Mouse (Mus musculus) spleen, postnatal 36 days (tissue): ENCODE data around the gene Shq1.

Experiments
- DNase-seq, 2 experiments: peaks; one replicate each; pipeline ENCODE4 v3.0.0; 2022; ENCODE audit warnings: low spot score in 2 of 2, mixed read lengths in 1 of 2

The Shq1 gene

GRCm38 (mm10) chr6:100670880-100671344 is at the start of gene Shq1:
Shq1 (minus strand) TSS chr6:100671157.
- DNase-seq, result peak; percentile 85

DNA sequence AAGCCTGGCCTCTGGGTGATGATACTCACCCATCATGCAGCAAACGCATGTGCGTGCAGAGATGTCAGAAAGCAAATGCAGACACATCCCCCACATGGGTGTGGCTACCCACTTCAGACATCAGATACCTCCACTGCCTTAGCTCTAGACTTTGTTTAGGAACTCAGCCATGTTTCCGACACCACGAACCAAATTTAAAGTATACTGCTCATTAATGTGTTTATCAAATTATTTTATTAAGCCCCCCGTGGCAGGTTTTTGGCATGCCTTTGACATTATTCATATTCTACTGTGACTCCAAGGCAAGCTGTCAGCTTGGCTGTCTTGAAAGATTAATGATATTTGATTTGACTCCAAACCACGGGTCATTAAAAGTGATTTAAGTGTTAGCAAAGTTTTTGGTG is 49.1 kb upstream of the Shq1 start:
- no peak for DNase-seq

DNA sequence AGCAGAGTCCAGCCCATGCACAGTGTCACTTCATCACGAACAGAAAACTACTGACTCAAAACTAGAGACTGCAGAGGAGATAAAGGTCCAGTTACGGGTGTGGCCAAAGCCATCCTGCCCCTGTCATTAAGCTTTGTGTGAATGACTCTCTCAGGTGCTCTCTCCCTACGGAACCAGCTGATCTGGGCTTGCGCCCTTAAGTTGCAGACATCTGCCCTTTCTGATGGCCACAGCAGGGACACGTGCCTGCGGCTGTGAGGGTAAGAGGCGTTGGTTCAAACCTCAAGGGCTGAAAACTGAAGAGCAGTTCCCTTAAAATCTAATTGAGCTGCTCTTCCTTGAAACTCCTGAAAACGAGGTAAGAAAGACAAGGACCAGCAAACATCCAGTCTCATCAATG is 45.9 kb upstream of the Shq1 start:
- no peak for DNase-seq

GRCm38 (mm10) chr6:100716152-100716551 is 45.2 kb upstream of the Shq1 start:
- no peak for DNase-seq

DNA sequence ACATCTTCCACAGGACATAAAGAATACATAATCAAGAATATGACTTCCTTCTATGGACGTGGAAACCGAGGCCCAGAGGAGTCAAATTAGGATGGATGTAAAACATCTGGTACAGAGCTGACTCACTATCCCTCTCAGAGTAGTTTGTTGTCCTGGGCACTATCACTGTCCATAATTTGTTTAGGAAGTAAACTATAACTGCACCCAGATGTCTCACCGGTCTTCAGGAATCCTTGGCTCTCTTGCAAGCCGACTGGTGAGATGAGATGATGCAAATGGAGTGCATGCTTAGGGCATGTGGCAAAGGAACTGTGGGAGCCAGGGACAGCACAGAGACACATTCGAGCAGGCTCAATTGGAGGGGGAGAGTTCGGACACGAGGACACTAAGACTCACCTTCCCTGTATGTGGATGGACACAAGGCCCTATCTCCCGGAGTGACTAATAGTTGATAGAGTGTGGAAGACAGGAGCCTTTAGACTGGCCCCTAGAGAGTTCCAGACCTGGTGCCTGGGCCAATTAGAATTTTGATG is 44.4 kb upstream of the Shq1 start:
- no peak for DNase-seq

GRCm38 (mm10) chr6:100710866-100711265 is 39.9 kb upstream of the Shq1 start:
- DNase-seq, result no peak

- no peak for DNase-seq
Observed at GRCm38 (mm10) chr6:100710170-100710569, 39.2 kb upstream of the Shq1 start.

- DNase-seq, result no peak
Observed at GRCm38 (mm10) chr6:100709483-100709882, 38.5 kb upstream of the Shq1 start.

DNA sequence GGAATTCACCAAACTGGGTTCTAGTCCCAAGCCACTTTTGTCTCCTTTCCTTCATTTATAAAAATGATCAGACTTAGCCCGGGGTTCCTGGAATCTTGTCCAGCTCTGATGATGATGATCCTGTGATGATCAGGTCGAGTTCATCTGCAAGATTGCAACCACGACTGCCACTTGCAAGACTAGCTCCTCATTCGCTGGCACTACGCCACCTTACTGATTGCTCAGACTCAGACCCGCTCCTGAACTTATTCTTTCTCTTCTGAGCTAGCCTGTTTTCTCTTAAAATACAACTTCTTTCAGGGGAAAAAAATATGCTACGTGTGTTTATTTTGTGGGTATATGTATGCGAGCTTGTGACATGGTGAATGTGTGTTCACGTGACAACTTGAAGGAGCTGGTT is 38.0 kb upstream of the Shq1 start:
- DNase-seq, result no peak

- DNase-seq, result no peak
Observed at GRCm38 (mm10) chr6:100708248-100708647, 37.3 kb upstream of the Shq1 start.

- no peak for DNase-seq
Observed at GRCm38 (mm10) chr6:100707557-100707956, 36.6 kb upstream of the Shq1 start.

DNA sequence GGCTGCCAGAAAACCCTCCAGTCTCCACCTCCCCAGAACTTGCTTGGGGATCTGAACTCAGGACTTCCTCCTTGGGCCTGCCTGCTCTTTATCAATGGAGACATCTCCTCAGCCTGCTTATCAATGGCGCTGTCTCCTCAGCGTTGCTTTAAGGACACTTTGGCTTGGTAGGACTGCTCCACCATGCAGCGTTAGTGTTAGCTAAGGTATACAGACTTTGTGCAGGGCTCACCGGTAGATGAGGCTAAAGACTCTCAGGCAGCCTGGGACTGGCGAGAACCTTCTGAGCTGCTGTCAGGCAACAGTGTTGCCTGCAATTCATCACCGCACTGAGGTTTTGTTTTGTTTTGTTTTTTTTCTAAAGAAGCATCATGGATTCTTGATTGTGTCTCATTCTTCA is 35.9 kb upstream of the Shq1 start:
- DNase-seq, result no peak

DNA sequence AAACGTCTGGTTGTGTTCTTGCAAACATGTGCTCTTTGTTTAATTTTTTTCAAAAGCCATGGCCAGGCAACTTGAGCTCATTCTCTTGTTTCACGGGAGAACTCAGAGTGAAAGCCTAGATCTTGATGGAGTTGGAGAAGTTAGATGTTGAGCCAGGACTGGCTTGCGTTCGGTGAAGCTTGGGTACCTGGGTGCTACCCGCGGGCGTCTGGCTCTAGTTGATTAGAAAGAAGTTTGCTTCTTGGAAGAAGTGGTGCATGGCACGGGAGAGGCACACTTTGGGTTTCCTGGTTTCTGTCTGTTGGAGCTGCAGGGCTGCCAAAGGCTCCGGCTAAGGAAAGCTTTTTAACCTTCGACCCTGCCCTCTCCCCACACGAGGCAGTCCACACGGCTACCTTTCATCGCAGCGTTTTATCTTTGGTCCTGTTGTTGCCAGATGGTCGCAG is 34.4 kb upstream of the Shq1 start:
- DNase-seq, result no peak

DNA sequence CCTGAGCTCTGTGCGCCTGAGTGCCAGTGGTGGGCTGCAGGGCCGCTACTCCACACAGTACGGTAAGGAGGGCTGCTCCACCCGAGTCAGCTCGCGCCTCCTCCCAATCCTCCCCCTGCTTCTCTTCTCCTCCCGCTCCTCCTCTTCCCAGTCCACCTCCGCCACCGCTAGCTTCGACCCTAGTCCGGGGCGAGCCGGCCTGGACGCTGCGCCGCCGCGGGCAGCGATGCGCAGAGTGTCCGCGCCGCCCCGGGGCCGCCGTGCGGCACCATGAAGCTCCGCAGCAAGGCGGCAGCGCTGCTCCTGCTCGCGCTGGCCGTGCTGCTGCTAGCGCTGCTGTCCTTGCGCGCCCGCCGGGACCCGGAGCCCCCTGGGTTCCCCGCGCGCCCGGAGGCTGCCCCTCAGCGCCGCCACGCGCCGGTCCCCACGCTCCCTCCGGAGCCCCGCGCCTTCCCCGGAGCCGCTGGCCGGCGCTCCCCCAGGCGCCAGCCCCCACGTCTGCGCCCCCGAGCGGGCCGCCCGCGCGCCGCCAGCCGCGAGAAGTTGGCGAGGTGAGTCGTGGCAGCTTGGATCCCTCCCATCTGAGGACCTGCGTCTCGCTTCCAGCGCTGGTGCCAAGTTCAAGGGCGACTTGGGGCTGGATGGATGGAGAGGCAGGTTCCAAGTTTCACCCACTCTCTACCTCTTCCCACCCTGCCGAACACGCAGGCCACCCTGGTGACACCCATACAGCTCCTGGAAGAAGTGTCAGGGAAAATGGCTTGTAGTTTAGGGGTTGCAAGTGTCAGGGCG is 33.8 kb upstream of the Shq1 start, which contains the start of gene Gxylt2:
Gene Gxylt2, plus strand, starts transcription at position 161 of the 792 bp plus-strand sequence.
- no peak for DNase-seq

GRCm38 (mm10) chr6:100704197-100704573 is 33.2 kb upstream of the Shq1 start:
- no peak for DNase-seq

DNA sequence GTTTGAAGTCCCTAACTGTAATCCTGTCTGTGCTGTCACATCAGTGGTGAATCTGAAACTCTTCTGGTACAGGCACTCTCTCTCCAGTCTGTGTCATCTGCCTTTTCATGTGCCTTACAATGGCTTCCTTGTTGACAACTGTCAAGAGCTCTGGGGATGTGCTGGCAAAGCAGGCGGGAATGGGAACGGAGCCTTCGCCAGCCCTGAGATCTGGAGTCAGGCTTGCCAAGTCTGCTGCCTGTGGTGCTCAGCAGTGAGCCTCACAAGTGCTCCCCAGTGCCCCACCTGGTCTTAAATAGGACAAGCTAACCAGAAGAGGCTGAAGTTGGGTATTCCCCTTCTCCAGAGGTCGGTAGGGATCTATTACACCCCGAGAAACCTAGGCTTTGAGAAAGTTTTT is 29.8 kb upstream of the Shq1 start:
- DNase-seq, result no peak

DNA sequence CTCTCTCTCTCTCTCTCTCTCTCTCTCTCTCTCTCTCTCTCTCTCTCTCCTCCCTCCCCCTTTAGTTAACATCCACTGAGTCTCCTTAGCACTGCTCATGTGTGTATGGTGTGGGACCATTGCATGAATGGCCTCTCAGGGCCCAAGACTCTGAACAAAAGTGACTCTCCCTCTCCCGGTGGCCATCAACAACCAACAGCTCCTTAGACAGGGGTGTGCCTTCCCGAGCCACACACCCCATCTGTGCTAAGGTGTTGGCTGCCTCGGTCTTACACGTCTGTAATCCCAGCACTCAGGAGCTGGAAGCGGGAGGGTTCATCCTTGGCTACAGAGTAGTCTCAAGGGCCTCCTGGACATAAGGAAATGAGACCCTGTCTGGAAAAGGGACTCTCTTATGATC is 29.0 kb upstream of the Shq1 start:
- DNase-seq, result no peak

GRCm38 (mm10) chr6:100686341-100686740 is 15.4 kb upstream of the Shq1 start:
- no peak for DNase-seq

DNA sequence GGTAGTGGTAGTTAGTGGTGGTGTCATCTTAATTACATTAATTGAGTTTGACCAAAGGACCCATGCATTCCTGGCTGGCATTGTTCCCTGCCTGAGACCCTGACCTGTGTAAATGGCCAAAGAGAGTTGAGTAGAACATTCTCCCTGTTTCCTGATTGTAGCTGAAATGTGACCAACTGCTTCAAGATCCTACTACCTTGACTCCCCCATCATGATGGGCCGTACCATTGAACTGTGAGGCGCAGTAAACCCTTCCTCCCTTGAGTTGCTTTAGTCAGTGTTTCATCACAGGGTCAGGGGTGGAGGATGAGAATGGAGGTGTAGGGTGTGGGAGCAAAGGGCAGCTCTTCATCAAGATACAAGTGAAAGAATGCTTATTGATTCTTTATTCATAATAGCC is 7.7 kb upstream of the Shq1 start:
- DNase-seq, result no peak

DNA sequence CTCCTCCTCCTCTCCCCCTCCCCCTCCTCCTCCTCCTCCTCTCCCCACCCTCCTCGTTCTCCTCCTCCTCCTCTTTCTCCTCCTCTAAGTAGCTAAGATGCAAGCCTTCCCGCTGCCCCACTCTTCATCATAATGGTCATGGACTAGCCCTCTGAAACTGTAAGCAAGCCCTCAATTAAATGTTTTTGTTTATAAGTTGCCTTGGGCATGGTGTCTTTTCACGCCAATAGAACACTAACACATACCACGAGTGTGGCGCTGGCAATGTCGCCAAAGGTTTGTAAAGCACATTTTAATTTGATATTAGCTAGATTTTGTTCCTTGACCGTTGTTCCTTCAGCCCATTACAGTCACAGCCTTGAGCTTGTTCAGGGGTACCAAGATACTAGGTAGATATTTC is 5.5 kb upstream of the Shq1 start:
- DNase-seq, result no peak

DNA sequence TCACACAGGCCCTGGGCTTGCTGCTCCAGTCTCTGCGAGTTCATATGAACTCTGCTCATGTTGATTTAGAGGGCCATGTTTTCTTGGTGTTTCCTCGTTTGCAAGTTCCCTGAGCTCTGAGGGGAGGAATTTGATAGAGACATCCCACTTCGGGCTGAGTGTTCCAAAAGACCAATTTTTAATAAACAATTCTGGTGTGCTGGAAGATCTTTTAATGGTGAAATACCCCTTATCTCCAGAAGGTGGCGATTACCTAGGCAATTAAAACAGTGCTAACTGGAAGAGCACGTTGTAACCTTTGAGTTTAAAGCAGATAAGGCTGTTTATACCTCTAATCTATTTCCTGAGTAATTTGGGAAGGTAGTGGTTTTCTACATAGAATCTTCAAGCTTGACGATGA is 4.0 kb upstream of the Shq1 start:
- DNase-seq, result peak in 1 of 2 experiments; percentile 14

DNA sequence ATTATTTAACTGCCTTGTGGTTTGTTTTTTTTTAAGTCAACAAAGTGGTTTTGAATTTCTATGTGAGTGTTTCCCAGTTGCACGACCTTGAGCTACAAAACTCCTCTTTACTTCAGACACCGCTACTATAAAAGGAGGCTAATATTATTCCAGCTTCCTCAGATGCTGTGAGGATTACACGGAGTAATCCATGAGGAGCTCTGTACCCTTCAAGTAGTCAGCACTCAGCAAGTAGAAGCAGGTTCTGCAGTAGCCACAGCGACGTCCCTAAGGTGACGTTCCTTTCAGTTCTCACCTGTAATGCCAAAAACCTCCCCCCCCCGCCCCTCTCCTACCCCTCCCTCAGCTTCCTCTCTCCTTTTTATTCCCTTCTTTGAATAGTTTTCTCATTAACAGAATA is 444 bp upstream of the Shq1 start:
- no peak for DNase-seq

- peak; percentile 39 to 44 for DNase-seq
Observed at GRCm38 (mm10) chr6:100670370-100670841, 551 bp downstream of the Shq1 start.
